49 mouse cellular contexts compared by ENCODE assay signal in the genomic region with DNA sequence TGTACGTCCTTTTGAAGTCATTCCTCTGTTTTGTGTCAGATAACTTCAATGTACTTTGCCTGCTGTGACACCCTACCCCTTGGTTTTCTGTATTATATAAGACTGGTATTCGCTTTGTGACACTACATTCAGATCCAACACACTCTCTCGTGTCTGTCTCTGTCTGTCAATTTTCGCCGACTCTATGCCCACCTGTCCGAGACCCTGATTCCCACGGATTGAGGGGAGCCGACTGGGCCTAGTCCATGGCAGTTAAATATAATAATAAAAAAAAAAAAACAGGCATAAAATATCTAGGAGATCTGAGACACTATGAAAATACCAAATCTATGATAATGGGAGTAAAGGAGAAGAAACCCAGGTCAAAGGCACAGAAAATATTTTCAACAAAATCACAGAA. TPM values are rescaled to one million over a fixed set of nuclear protein-coding genes. Genes with fewer than 3 reads are reported as not detected.
"Had no signal": no experiment of that assay in that cellular context is flagged by ENCODE, and none has a peak within 500 bp of the region (broad histone marks: within the 10 kb centered on the region; RNA-seq: fewer than 3 reads in every experiment).

No protein-coding gene starts in this region.

- H3K4me1 ChIP-seq: heart, embryonic 12.5 days; heart, embryonic 13.5 days; heart, embryonic 15.5 days; hindbrain, embryonic 10.5 days; hindbrain, embryonic 12.5 days; hindbrain, embryonic 13.5 days; hindbrain, embryonic 15.5 days; intestine, embryonic 15.5 days had no signal

- H3K27ac ChIP-seq: heart, embryonic 13.5 days; heart, embryonic 15.5 days; hindbrain, embryonic 10.5 days; hindbrain, embryonic 12.5 days; hindbrain, embryonic 13.5 days; hindbrain, embryonic 14.5 days; hindbrain, embryonic 15.5 days; hindbrain, postnatal 0 days; intestine, embryonic 15.5 days; kidney, embryonic 15.5 days; kidney, postnatal 0 days; layer of hippocampus, adult 2 months; left cerebral cortex, adult 2 months had no signal

- H3K9me3 ChIP-seq: heart, embryonic 12.5 days; heart, embryonic 13.5 days; heart, embryonic 15.5 days; hindbrain, embryonic 10.5 days; hindbrain, embryonic 12.5 days; hindbrain, embryonic 13.5 days; hindbrain, embryonic 15.5 days; intestine, embryonic 15.5 days; kidney, embryonic 15.5 days had no signal

- DNase-seq: heart, postnatal 10 days; heart, postnatal 14 days; heart, postnatal 4 days; kidney, adult 11 months; kidney, adult 18-20 months; kidney, adult 2 months; kidney, adult 8-10 months; kidney, adult 9 months; kidney, postnatal 10 days; kidney, postnatal 14 days; kidney, postnatal 25 days; kidney, postnatal 36 days; kidney, postnatal 4 days; layer of hippocampus, adult 9-11 months; layer of hippocampus, postnatal 36 days had no signal

- H3K27me3 ChIP-seq: heart, embryonic 12.5 days; heart, embryonic 13.5 days; heart, embryonic 15.5 days; hindbrain, embryonic 12.5 days; hindbrain, embryonic 13.5 days; hindbrain, embryonic 15.5 days; intestine, embryonic 15.5 days; kidney, embryonic 15.5 days had no signal

- H3K4me3 ChIP-seq: heart, embryonic 12.5 days; heart, embryonic 13.5 days; heart, embryonic 15.5 days; hindbrain, embryonic 10.5 days; hindbrain, embryonic 12.5 days; hindbrain, embryonic 13.5 days; hindbrain, embryonic 15.5 days; intestine, embryonic 15.5 days; kidney, embryonic 15.5 days; layer of hippocampus, adult 2 months; left cerebral cortex, adult 2 months had no signal

- H3K36me3 ChIP-seq: heart, embryonic 12.5 days; heart, embryonic 13.5 days; heart, embryonic 15.5 days; hindbrain, embryonic 10.5 days; hindbrain, embryonic 12.5 days; hindbrain, embryonic 13.5 days; hindbrain, embryonic 15.5 days; intestine, embryonic 15.5 days; kidney, embryonic 15.5 days had no signal

RNA-seq across cellular contexts. Expression of a gene that starts 18.9 kb away (rescaled TPM):
- total RNA-seq: heart, postnatal 10 days; heart, postnatal 4 days; hematopoietic stem cell, adult 5-6 weeks; hindbrain, postnatal 0 days; layer of hippocampus, adult 18-20 months; layer of hippocampus, adult 2 months; layer of hippocampus, adult 8-10 months; layer of hippocampus, postnatal 10 days; layer of hippocampus, postnatal 14 days; layer of hippocampus, postnatal 25 days; layer of hippocampus, postnatal 36 days; left cerebral cortex, adult 18-20 months; left cerebral cortex, adult 2 months; left cerebral cortex, adult 8-10 months had no signal
- polyA plus RNA-seq: heart, embryonic 11.5 days; heart, embryonic 12.5 days; heart, embryonic 13.5 days; heart, embryonic 14.5 days; heart, embryonic 15.5 days; heart, embryonic 16.5 days; heart, postnatal 0 days; hindbrain, embryonic 10.5 days; hindbrain, embryonic 11.5 days; hindbrain, embryonic 12.5 days; hindbrain, embryonic 13.5 days; hindbrain, embryonic 14.5 days; hindbrain, embryonic 15.5 days; hindbrain, embryonic 16.5 days; hindbrain, postnatal 0 days; inflammation-experienced regulatory T-cells, adult 6 months; intestine, embryonic 14.5 days; intestine, embryonic 15.5 days; intestine, embryonic 16.5 days; kidney, adult 2 months; kidney, embryonic 14.5 days; kidney, embryonic 15.5 days; kidney, embryonic 16.5 days; kidney, postnatal 0 days; large intestine, adult 2 months had no signal

RNA-seq across cellular contexts. Expression of a gene that starts 31.8 kb away (rescaled TPM):
- total RNA-seq: hindbrain, postnatal 0 days; layer of hippocampus, adult 18-20 months; layer of hippocampus, adult 2 months; layer of hippocampus, adult 8-10 months; layer of hippocampus, postnatal 10 days; layer of hippocampus, postnatal 14 days; layer of hippocampus, postnatal 25 days; layer of hippocampus, postnatal 36 days; left cerebral cortex, adult 18-20 months; left cerebral cortex, adult 8-10 months had no signal
- polyA plus RNA-seq: heart, embryonic 11.5 days; heart, embryonic 12.5 days; hindbrain, embryonic 11.5 days; hindbrain, embryonic 12.5 days; inflammation-experienced regulatory T-cells, adult 6 months; large intestine, adult 2 months had no signal

RNA-seq across cellular contexts. Expression of a gene that starts 38.0 kb away (rescaled TPM):
- total RNA-seq: heart, postnatal 10 days; heart, postnatal 14 days; heart, postnatal 4 days; hematopoietic stem cell, adult 5-6 weeks; hindbrain, postnatal 0 days; layer of hippocampus, adult 18-20 months; layer of hippocampus, adult 2 months; layer of hippocampus, adult 8-10 months; layer of hippocampus, postnatal 10 days; layer of hippocampus, postnatal 14 days; layer of hippocampus, postnatal 25 days; layer of hippocampus, postnatal 36 days; left cerebral cortex, adult 18-20 months; left cerebral cortex, adult 2 months; left cerebral cortex, adult 8-10 months had no signal
- polyA plus RNA-seq: heart, embryonic 11.5 days; heart, embryonic 12.5 days; heart, embryonic 13.5 days; heart, embryonic 14.5 days; heart, embryonic 15.5 days; heart, embryonic 16.5 days; heart, postnatal 0 days; hindbrain, embryonic 10.5 days; hindbrain, embryonic 11.5 days; hindbrain, embryonic 12.5 days; hindbrain, embryonic 13.5 days; hindbrain, embryonic 14.5 days; hindbrain, embryonic 15.5 days; hindbrain, embryonic 16.5 days; hindbrain, postnatal 0 days; inflammation-experienced regulatory T-cells, adult 6 months; kidney, adult 2 months; kidney, embryonic 14.5 days; kidney, embryonic 15.5 days; kidney, embryonic 16.5 days had no signal
